Mouse (Mus musculus): Measurements from ENCODE around the gene Olfr522. TPM values are rescaled to one million over a fixed set of nuclear protein-coding genes. Genes with fewer than 3 reads are reported as not detected.

The Olfr522 gene
- polyA plus RNA-seq (2014; fragmentation: Nextera tagmentation; extraction: Ambion mirVana): not detected in 2 replicates

DNA sequence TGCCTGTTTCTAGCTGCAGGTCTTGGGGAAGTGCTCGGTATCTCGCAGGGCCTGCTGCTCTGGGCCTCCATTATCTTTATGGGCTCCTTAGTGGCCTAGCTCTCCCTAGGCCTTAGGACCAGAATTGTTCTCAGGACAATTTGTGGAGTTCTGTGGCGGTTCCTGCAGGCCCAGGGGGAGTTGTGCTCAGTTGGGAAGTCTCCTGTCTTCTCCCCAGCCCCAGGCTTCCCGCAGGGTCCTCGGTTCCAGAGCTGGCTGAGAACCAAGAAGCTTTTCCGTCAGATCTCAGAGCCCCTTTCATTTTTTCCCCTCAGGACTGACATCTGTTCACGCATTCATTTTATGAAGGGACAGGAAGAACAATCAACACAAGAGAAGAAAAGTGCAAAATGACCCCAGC lies at the start of gene Olfr522:
Olfr522 (minus strand) TSS at position 101 of the 400 bp plus-strand sequence.
- Histone ChIP-seq H3K4me2 (ENCODE audit: low read depth, severe bottlenecking) (no peak within 1 kb of the TSS), H3K36me3 (ENCODE audit: control insufficient read depth, insufficient read depth, low read length) (no peaks in the 10 kb centered on the region), H3K4me3 (ENCODE audit: low read depth, low read length) (no peak within 1 kb of the TSS), H3K9ac (ENCODE audit: low read length) (no peak within 1 kb of the TSS), H3K27ac (replicated peaks; ENCODE audit: low read depth, low read length) (no peak within 1 kb of the TSS), H3K9me3 (ENCODE audit: control insufficient read depth, low read length) (no peaks in the 10 kb centered on the region), H3K4me1 (ENCODE audit: control insufficient read depth, insufficient read depth, low read length) (no peaks in the 10 kb centered on the region), H3K27me3 (ENCODE audit: control insufficient read depth, insufficient read depth, low read length) (no peaks in the 10 kb centered on the region)
- no peak for DNase-seq (ENCODE audit: low spot score)
- ATAC-seq (ENCODE audit: insufficient number of reproducible peaks, low FRiP score, low TSS enrichment, low read depth): no peak
- 75% methylated on average over 7 of the region's 7 CpGs for WGBS

GRCm38 (mm10) chr7:140213841-140214240 lies 49.3 kb upstream of the Olfr522 start:
- ATAC-seq (ENCODE audit: insufficient number of reproducible peaks, low FRiP score, low TSS enrichment, low read depth): no peak
- H3K9me3 ChIP-seq (ENCODE audit: control insufficient read depth, low read length): no peaks in the 10 kb centered on the region
- 81% methylated on average over 5 of the region's 5 CpGs for WGBS

GRCm38 (mm10) chr7:140208677-140209076 lies 44.1 kb upstream of the Olfr522 start:
- no peak overlapping the region for H3K4me2 ChIP-seq (ENCODE audit: low read depth, severe bottlenecking)
- H3K27ac ChIP-seq (replicated peaks; ENCODE audit: low read depth, low read length): no peak overlapping the region
- ATAC-seq (ENCODE audit: insufficient number of reproducible peaks, low FRiP score, low TSS enrichment, low read depth) (no peak), DNase-seq (ENCODE audit: low spot score) (no peak)
- H3K9ac ChIP-seq (ENCODE audit: low read length): no peak overlapping the region
- H3K27me3 ChIP-seq (ENCODE audit: control insufficient read depth, insufficient read depth, low read length): no peaks in the 10 kb centered on the region
- H3K36me3 ChIP-seq (ENCODE audit: control insufficient read depth, insufficient read depth, low read length): no peaks in the 10 kb centered on the region
- H3K4me3 ChIP-seq (ENCODE audit: low read depth, low read length): no peak overlapping the region
- WGBS: 88% methylated on average over 3 of the region's 3 CpGs
- H3K9me3 ChIP-seq (ENCODE audit: control insufficient read depth, low read length): no peaks in the 10 kb centered on the region
- H3K4me1 ChIP-seq (ENCODE audit: control insufficient read depth, insufficient read depth, low read length): no peaks in the 10 kb centered on the region

More at GRCm38 (mm10) chr7:140213841-140214240, 49.3 kb upstream of the Olfr522 start:
- H3K4me2 ChIP-seq (ENCODE audit: low read depth, severe bottlenecking): no peak overlapping the region
- no peak overlapping the region for H3K27ac ChIP-seq (replicated peaks; ENCODE audit: low read depth, low read length)
- no peaks in the 10 kb centered on the region for H3K27me3 ChIP-seq (ENCODE audit: control insufficient read depth, insufficient read depth, low read length)
- H3K4me1 ChIP-seq (ENCODE audit: control insufficient read depth, insufficient read depth, low read length): no peaks in the 10 kb centered on the region
- H3K9ac ChIP-seq (ENCODE audit: low read length): no peak overlapping the region
- H3K4me3 ChIP-seq (ENCODE audit: low read depth, low read length): no peak overlapping the region
- DNase-seq (ENCODE audit: low spot score): no peak
- no peaks in the 10 kb centered on the region for H3K36me3 ChIP-seq (ENCODE audit: control insufficient read depth, insufficient read depth, low read length)

DNA sequence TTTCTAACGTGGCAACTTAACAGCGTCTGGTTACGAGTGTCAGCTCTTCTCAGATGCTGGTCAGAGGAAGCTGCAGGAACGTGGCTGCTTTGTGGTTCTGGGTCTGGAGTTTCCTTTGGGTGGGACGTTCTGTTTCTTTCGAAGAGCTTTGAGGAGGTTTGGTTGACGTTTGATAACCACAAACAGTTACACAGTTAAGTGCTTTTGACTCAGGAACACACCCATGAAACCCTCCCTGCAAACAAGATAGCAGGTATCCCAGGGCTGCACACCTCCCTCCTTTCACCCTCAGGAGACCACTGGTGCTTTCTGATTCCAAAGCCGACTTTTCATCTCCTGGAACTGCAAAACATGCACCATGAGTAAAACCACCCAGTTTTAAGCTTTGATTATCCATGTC lies 43.6 kb upstream of the Olfr522 start:
- H3K27me3 ChIP-seq (ENCODE audit: control insufficient read depth, insufficient read depth, low read length): no peaks in the 10 kb centered on the region
- no peak overlapping the region for H3K4me3 ChIP-seq (ENCODE audit: low read depth, low read length)
- no peak overlapping the region for H3K27ac ChIP-seq (replicated peaks; ENCODE audit: low read depth, low read length)
- no peaks in the 10 kb centered on the region for H3K4me1 ChIP-seq (ENCODE audit: control insufficient read depth, insufficient read depth, low read length)
- ATAC-seq (ENCODE audit: insufficient number of reproducible peaks, low FRiP score, low TSS enrichment, low read depth) (no peak), DNase-seq (ENCODE audit: low spot score) (no peak)
- H3K36me3 ChIP-seq (ENCODE audit: control insufficient read depth, insufficient read depth, low read length): no peaks in the 10 kb centered on the region
- no peak overlapping the region for H3K9ac ChIP-seq (ENCODE audit: low read length)
- no peaks in the 10 kb centered on the region for H3K9me3 ChIP-seq (ENCODE audit: control insufficient read depth, low read length)
- no peak overlapping the region for H3K4me2 ChIP-seq (ENCODE audit: low read depth, severe bottlenecking)
- WGBS: 79% methylated on average over 8 of the region's 8 CpGs

DNA sequence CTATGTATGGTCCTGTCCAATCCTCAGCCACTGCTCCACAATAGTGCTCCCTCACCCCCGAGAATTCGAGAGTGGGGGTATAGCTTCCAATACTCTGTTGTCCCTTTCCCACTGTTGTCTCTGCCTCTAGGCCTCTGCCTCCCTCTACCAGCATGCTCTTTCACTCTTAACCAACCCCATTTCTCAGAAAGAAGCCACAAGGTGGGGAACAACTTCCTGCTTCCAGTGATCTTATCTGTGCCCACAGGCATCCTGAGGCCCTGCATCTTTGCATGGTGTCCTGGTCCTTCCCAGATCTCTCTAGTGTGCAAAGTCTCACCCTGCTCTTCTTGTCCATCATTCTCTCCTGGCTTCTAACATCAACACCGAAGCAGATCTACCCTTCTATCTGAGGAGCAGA lies 42.3 kb upstream of the Olfr522 start:
- no peak overlapping the region for H3K27ac ChIP-seq (replicated peaks; ENCODE audit: low read depth, low read length)
- no peak overlapping the region for H3K4me2 ChIP-seq (ENCODE audit: low read depth, severe bottlenecking)
- 82% methylated on average over 3 of the region's 3 CpGs for WGBS
- no peak for ATAC-seq (ENCODE audit: insufficient number of reproducible peaks, low FRiP score, low TSS enrichment, low read depth)
- DNase-seq (ENCODE audit: low spot score): no peak
- H3K4me3 ChIP-seq (ENCODE audit: low read depth, low read length): no peak overlapping the region
- no peak overlapping the region for H3K9ac ChIP-seq (ENCODE audit: low read length)
- H3K4me1 ChIP-seq (ENCODE audit: control insufficient read depth, insufficient read depth, low read length): no peaks in the 10 kb centered on the region
- no peaks in the 10 kb centered on the region for H3K27me3 ChIP-seq (ENCODE audit: control insufficient read depth, insufficient read depth, low read length)
- H3K36me3 ChIP-seq (ENCODE audit: control insufficient read depth, insufficient read depth, low read length): no peaks in the 10 kb centered on the region
- H3K9me3 ChIP-seq (ENCODE audit: control insufficient read depth, low read length): no peaks in the 10 kb centered on the region

- Histone ChIP-seq H3K4me2 (ENCODE audit: low read depth, severe bottlenecking) (no peak within 1 kb of the TSS), H3K36me3 (ENCODE audit: control insufficient read depth, insufficient read depth, low read length) (no peaks in the 10 kb centered on the region), H3K27ac (replicated peaks; ENCODE audit: low read depth, low read length) (no peak within 1 kb of the TSS), H3K4me1 (ENCODE audit: control insufficient read depth, insufficient read depth, low read length) (no peaks in the 10 kb centered on the region), H3K9ac (ENCODE audit: low read length) (no peak within 1 kb of the TSS), H3K9me3 (ENCODE audit: control insufficient read depth, low read length) (no peaks in the 10 kb centered on the region), H3K27me3 (ENCODE audit: control insufficient read depth, insufficient read depth, low read length) (no peaks in the 10 kb centered on the region), H3K4me3 (ENCODE audit: low read depth, low read length) (no peak within 1 kb of the TSS)
- no peak for DNase-seq (ENCODE audit: low spot score)
- ATAC-seq (ENCODE audit: insufficient number of reproducible peaks, low FRiP score, low TSS enrichment, low read depth): no peak
Observed at GRCm38 (mm10) chr7:140205864-140206263, 41.3 kb upstream of the Olfr522 start, which contains the start of gene Olfr524. Gene Olfr524, minus strand, starts transcription at chr7:140205964.

GRCm38 (mm10) chr7:140201090-140201489 lies 36.5 kb upstream of the Olfr522 start:
- no peaks in the 10 kb centered on the region for H3K36me3 ChIP-seq (ENCODE audit: control insufficient read depth, insufficient read depth, low read length)
- H3K9me3 ChIP-seq (ENCODE audit: control insufficient read depth, low read length): no peaks in the 10 kb centered on the region
- H3K27ac ChIP-seq (replicated peaks; ENCODE audit: low read depth, low read length): no peak overlapping the region
- H3K4me2 ChIP-seq (ENCODE audit: low read depth, severe bottlenecking): no peak overlapping the region
- ATAC-seq (ENCODE audit: insufficient number of reproducible peaks, low FRiP score, low TSS enrichment, low read depth) (no peak), DNase-seq (ENCODE audit: low spot score) (no peak)
- H3K9ac ChIP-seq (ENCODE audit: low read length): no peak overlapping the region
- H3K4me3 ChIP-seq (ENCODE audit: low read depth, low read length): no peak overlapping the region
- WGBS: 87% methylated on average over 4 of the region's 4 CpGs
- H3K27me3 ChIP-seq (ENCODE audit: control insufficient read depth, insufficient read depth, low read length): no peaks in the 10 kb centered on the region
- no peaks in the 10 kb centered on the region for H3K4me1 ChIP-seq (ENCODE audit: control insufficient read depth, insufficient read depth, low read length)

DNA sequence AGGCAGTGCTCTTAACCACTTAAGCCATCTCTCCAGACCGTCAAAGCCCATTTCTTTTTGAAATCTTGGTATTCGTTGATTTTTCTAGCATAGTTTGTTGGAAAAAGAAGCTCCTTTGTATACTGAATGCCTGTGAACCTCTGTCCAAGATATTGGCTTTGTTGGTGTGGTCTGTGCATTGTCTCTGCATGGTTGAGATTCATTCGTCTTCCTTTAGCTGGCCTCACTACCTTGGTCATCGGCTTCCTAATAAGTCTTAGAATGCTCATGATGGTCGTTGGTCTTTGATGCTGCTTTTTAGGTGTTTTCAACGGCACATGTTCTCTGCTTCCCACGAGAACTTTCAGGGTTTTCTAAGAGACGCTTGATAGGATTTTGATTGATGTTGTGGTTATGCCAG lies 31.4 kb upstream of the Olfr522 start:
- WGBS: 86% methylated on average over 8 of the region's 8 CpGs
- no peak overlapping the region for H3K4me2 ChIP-seq (ENCODE audit: low read depth, severe bottlenecking)
- H3K4me1 ChIP-seq (ENCODE audit: control insufficient read depth, insufficient read depth, low read length): no peaks in the 10 kb centered on the region
- no peak for DNase-seq (ENCODE audit: low spot score)
- H3K4me3 ChIP-seq (ENCODE audit: low read depth, low read length): no peak overlapping the region
- no peaks in the 10 kb centered on the region for H3K9me3 ChIP-seq (ENCODE audit: control insufficient read depth, low read length)
- H3K9ac ChIP-seq (ENCODE audit: low read length): no peak overlapping the region
- no peaks in the 10 kb centered on the region for H3K36me3 ChIP-seq (ENCODE audit: control insufficient read depth, insufficient read depth, low read length)
- no peak for ATAC-seq (ENCODE audit: insufficient number of reproducible peaks, low FRiP score, low TSS enrichment, low read depth)
- no peaks in the 10 kb centered on the region for H3K27me3 ChIP-seq (ENCODE audit: control insufficient read depth, insufficient read depth, low read length)
- H3K27ac ChIP-seq (replicated peaks; ENCODE audit: low read depth, low read length): no peak overlapping the region

DNA sequence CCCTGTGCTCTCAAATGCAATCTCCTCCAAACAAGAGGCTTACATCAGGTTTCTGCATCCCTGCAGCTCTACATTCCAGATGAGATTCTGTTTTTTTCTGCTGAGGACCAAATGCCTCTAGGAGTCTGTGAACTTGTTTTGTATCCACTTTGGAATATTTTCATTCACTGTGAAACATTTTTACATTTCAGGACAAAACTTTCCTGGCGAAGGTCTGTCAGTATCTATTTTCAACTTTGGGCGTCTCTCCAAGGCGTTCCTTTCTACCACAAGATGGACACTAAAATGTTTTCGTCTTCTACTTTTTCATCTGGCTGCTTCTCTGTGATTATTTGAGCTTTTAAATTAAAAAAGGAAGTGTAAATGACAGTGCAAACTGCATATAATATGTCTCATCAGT lies 29.5 kb upstream of the Olfr522 start:
- Histone ChIP-seq H3K4me2 (ENCODE audit: low read depth, severe bottlenecking) (no peak overlapping the region), H3K9me3 (ENCODE audit: control insufficient read depth, low read length) (no peaks in the 10 kb centered on the region), H3K4me3 (ENCODE audit: low read depth, low read length) (no peak overlapping the region), H3K4me1 (ENCODE audit: control insufficient read depth, insufficient read depth, low read length) (no peaks in the 10 kb centered on the region), H3K27ac (replicated peaks; ENCODE audit: low read depth, low read length) (no peak overlapping the region), H3K36me3 (ENCODE audit: control insufficient read depth, insufficient read depth, low read length) (no peaks in the 10 kb centered on the region), H3K27me3 (ENCODE audit: control insufficient read depth, insufficient read depth, low read length) (no peaks in the 10 kb centered on the region), H3K9ac (ENCODE audit: low read length) (no peak overlapping the region)
- DNase-seq (ENCODE audit: low spot score) (no peak), ATAC-seq (ENCODE audit: insufficient number of reproducible peaks, low FRiP score, low TSS enrichment, low read depth) (no peak)
- 92% methylated on average over 4 of the region's 4 CpGs for WGBS
